ENCODE assay signal across 24 mouse cellular contexts in genomic region chr14:48157835-48158234, GRCm38 (mm10). TPM values are rescaled to one million over a fixed set of nuclear protein-coding genes. Genes with fewer than 3 reads are reported as not detected.
A peak's percentile ranks its signal among the peaks of the same experiment; 100 is the strongest.
DNase-seq lines count a peak whose midpoint lies in the region; ATAC-seq and TF ChIP-seq lines count a peak whose summit lies in the region.
"Had no signal": no experiment of that assay in that cellular context is flagged by ENCODE, and none has a peak within 500 bp of the region (broad histone marks: within the 10 kb centered on the region; RNA-seq: fewer than 3 reads in every experiment).

No protein-coding gene starts in this region.

- H3K36me3 ChIP-seq in hindbrain, embryonic 12.5 days: no peaks in the 10 kb centered on the region
- H3K36me3 ChIP-seq in hindbrain, embryonic 14.5 days (replicated peaks; ENCODE audit: control insufficient read depth, insufficient read depth): no peaks in the 10 kb centered on the region
- no peaks in the 10 kb centered on the region for H3K36me3 ChIP-seq in lung, embryonic 16.5 days (ENCODE audit: control insufficient read depth, insufficient read depth, low read length)
- no peaks in the 10 kb centered on the region; the same call in 1 of the 2 replicates for H3K36me3 ChIP-seq in kidney, embryonic 16.5 days (ENCODE audit: insufficient read depth, low read length)
- H3K36me3 ChIP-seq: hindbrain, embryonic 15.5 days had no signal

- H3K27ac ChIP-seq in cerebellum, adult 2 months (ENCODE audit: insufficient read depth, low read length): no peak overlapping the region
- H3K27ac ChIP-seq in hindbrain, embryonic 12.5 days: no peak overlapping the region
- no peak overlapping the region for H3K27ac ChIP-seq in hindbrain, embryonic 14.5 days
- H3K27ac ChIP-seq in lung, embryonic 16.5 days (ENCODE audit: low read length): no peak overlapping the region
- H3K27ac ChIP-seq in kidney, embryonic 16.5 days (ENCODE audit: low read length): no peak overlapping the region
- H3K27ac ChIP-seq: embryonic facial prominence, embryonic 13.5 days; forebrain, embryonic 10.5 days; gastrocnemius, adult 2 months; heart, adult 2 months; hindbrain, embryonic 15.5 days had no signal

- WGBS in cerebellum, adult 2 months: 73% methylated on average over 8 of the region's 8 CpGs
- WGBS in hindbrain, embryonic 12.5 days: 86% methylated on average over 8 of the region's 8 CpGs
- 80% methylated on average over 8 of the region's 8 CpGs for WGBS in hindbrain, embryonic 14.5 days
- 73% methylated on average over 8 of the region's 8 CpGs for WGBS in lung, embryonic 16.5 days
- 82% methylated on average over 8 of the region's 8 CpGs for WGBS in kidney, embryonic 16.5 days

- peak; percentile 53 to 70 for DNase-seq in cerebellum, postnatal 10 days
- DNase-seq in cerebellum, adult 2 months: no peak
- no peak for DNase-seq in hindbrain, embryonic 14.5 days (ENCODE audit: low spot score)
- no peak for DNase-seq in lung, postnatal 25 days (ENCODE audit: low spot score)
- DNase-seq: adrenal gland, postnatal 10 days; cerebellum, adult 11 months; cerebellum, adult 9-11 months; gastrocnemius, adult 2 months; gastrocnemius, postnatal 36 days; heart, adult 2 months; heart, postnatal 10 days; heart, postnatal 4 days had no signal

- H3K27me3 ChIP-seq in cerebellum, adult 2 months (ENCODE audit: control insufficient read depth, insufficient read depth, low read length): no peaks in the 10 kb centered on the region
- H3K27me3 ChIP-seq in hindbrain, embryonic 12.5 days: no peaks in the 10 kb centered on the region
- no peaks in the 10 kb centered on the region for H3K27me3 ChIP-seq in hindbrain, embryonic 14.5 days (ENCODE audit: control insufficient read depth, insufficient read depth, low read length)
- no peaks in the 10 kb centered on the region for H3K27me3 ChIP-seq in lung, embryonic 16.5 days (ENCODE audit: control insufficient read depth, insufficient read depth, low read depth, low read length)
- no peaks in the 10 kb centered on the region for H3K27me3 ChIP-seq in kidney, embryonic 16.5 days (ENCODE audit: insufficient read depth, low read length)
- H3K27me3 ChIP-seq: embryonic facial prominence, embryonic 13.5 days; hindbrain, embryonic 15.5 days had no signal

- no peak overlapping the region for H3K4me3 ChIP-seq in cerebellum, adult 2 months (replicated peaks; ENCODE audit: insufficient read depth, low read depth, low read length)
- no peak overlapping the region for H3K4me3 ChIP-seq in hindbrain, embryonic 12.5 days
- H3K4me3 ChIP-seq in hindbrain, embryonic 14.5 days (replicated peaks; ENCODE audit: low read length): no peak overlapping the region
- no peak overlapping the region for H3K4me3 ChIP-seq in lung, embryonic 16.5 days (ENCODE audit: low read length)
- H3K4me3 ChIP-seq in kidney, embryonic 16.5 days (ENCODE audit: low read length): no peak overlapping the region
- H3K4me3 ChIP-seq: embryonic facial prominence, embryonic 13.5 days; erythroblast, embryonic 14.5 days; forebrain, embryonic 10.5 days; gastrocnemius, adult 2 months; heart, adult 2 months; hindbrain, embryonic 15.5 days had no signal

- peak; percentile 38; the same call in 1 of the 2 replicates for ATAC-seq in hindbrain, embryonic 12.5 days (ENCODE audit: low FRiP score)
- ATAC-seq in hindbrain, embryonic 14.5 days (ENCODE audit: low FRiP score): no peak
- ATAC-seq in lung, embryonic 16.5 days (ENCODE audit: low read depth): peak; percentile 34; the same call in 1 of the 2 replicates
- ATAC-seq in megakaryocyte progenitor cell, adult 5-6 weeks (replicated peaks; ENCODE audit: poor library complexity): 0 out of 2 replicates have a peak, but pooled peaks have one; percentile 17
- no peak for ATAC-seq in kidney, embryonic 16.5 days (ENCODE audit: low FRiP score, low TSS enrichment)
- ATAC-seq: forebrain, embryonic 14.5 days; inflammation-experienced regulatory T-cells, adult 6 months; intestine, postnatal 0 days had no signal

- peaks cover 18% of the 10 kb centered on the region for H3K4me1 ChIP-seq in cerebellum, adult 2 months (ENCODE audit: control insufficient read depth, insufficient read depth, low read length)
- peaks cover 9% of the 10 kb centered on the region; the same call in 1 of the 2 replicates for H3K4me1 ChIP-seq in hindbrain, embryonic 12.5 days
- H3K4me1 ChIP-seq in hindbrain, embryonic 14.5 days (replicated peaks; ENCODE audit: control insufficient read depth, insufficient read depth, low read length): no peaks in the 10 kb centered on the region; the same call in 1 of the 2 replicates
- peaks cover 12% of the 10 kb centered on the region for H3K4me1 ChIP-seq in lung, embryonic 16.5 days (replicated peaks; ENCODE audit: control insufficient read depth, insufficient read depth, low read length)
- no peaks in the 10 kb centered on the region; the same call in 1 of the 2 replicates for H3K4me1 ChIP-seq in kidney, embryonic 16.5 days (ENCODE audit: insufficient read depth, low read length)

- TF ChIP-seq POLR2A in cerebellum, adult 2 months (IDR thresholded peaks at IDR 0.05; ENCODE audit: borderline replicate concordance, insufficient read depth, low read length): no peak

- TF ChIP-seq CTCF in cerebellum, adult 2 months (IDR thresholded peaks at IDR 0.05; ENCODE audit: borderline replicate concordance, insufficient read depth, low read depth, low read length): no peak

- no peak overlapping the region for H3K4me2 ChIP-seq in hindbrain, embryonic 12.5 days (replicated peaks)
- H3K4me2 ChIP-seq in hindbrain, embryonic 14.5 days (replicated peaks): no peak overlapping the region
- no peak overlapping the region for H3K4me2 ChIP-seq in lung, embryonic 16.5 days (ENCODE audit: low read depth, low read length)
- no peak overlapping the region for H3K4me2 ChIP-seq in kidney, embryonic 16.5 days (replicated peaks; ENCODE audit: low read depth, low read length)
- H3K4me2 ChIP-seq: embryonic facial prominence, embryonic 13.5 days; hindbrain, embryonic 15.5 days had no signal

- H3K9me3 ChIP-seq in hindbrain, embryonic 12.5 days (replicated peaks): no peaks in the 10 kb centered on the region
- no peaks in the 10 kb centered on the region for H3K9me3 ChIP-seq in hindbrain, embryonic 14.5 days (ENCODE audit: control insufficient read depth, low read length)
- no peaks in the 10 kb centered on the region for H3K9me3 ChIP-seq in lung, embryonic 16.5 days (ENCODE audit: control insufficient read depth, low read length)
- no peaks in the 10 kb centered on the region for H3K9me3 ChIP-seq in kidney, embryonic 16.5 days (ENCODE audit: low read length)
- H3K9me3 ChIP-seq: embryonic facial prominence, embryonic 13.5 days; hindbrain, embryonic 15.5 days had no signal

- H3K9ac ChIP-seq in hindbrain, embryonic 12.5 days: no peak overlapping the region
- no peak overlapping the region for H3K9ac ChIP-seq in hindbrain, embryonic 14.5 days
- no peak overlapping the region for H3K9ac ChIP-seq in lung, embryonic 16.5 days (ENCODE audit: low read length)
- no peak overlapping the region for H3K9ac ChIP-seq in kidney, embryonic 16.5 days (replicated peaks; ENCODE audit: low read length)
- H3K9ac ChIP-seq: embryonic facial prominence, embryonic 13.5 days; hindbrain, embryonic 15.5 days had no signal

RNA-seq across cellular contexts. Expression of gene Peli2, which starts 37.2 kb away (rescaled TPM):
- 28.5 and 31.9 TPM in 2 replicates for polyA plus RNA-seq in cerebellum, adult 2 months (2012; rRNA removed)
- 15.3 and 18.0 TPM in 2 replicates for polyA plus RNA-seq in hindbrain, embryonic 12.5 days (2016; fragmentation: Nextera tagmentation; extraction: Ambion mirVana)
- 8.9 and 10.0 TPM in 2 replicates for polyA plus RNA-seq in hindbrain, embryonic 14.5 days (2014; fragmentation: Nextera tagmentation; extraction: Ambion mirVana)
- 15.3 and 15.8 TPM in 2 replicates for polyA plus RNA-seq in lung, embryonic 16.5 days (2015; fragmentation: Nextera tagmentation; extraction: Ambion mirVana)
- 9.0 and 10.3 TPM in 2 replicates for total RNA-seq in megakaryocyte progenitor cell, adult 5-6 weeks (2015)
- total RNA-seq in megakaryocyte progenitor cell, adult 5-6 weeks (2017): 4.7 and 6.6 TPM in 2 replicates
- 8.6 and 9.4 TPM in 2 replicates for polyA plus RNA-seq in kidney, embryonic 16.5 days (2015; fragmentation: Nextera tagmentation; extraction: Ambion mirVana)
- total RNA-seq: MEL had no signal
- polyA plus RNA-seq: erythroblast, embryonic 14.5 days had no signal

Comparison
In these comparisons a context has a peak if more than half of its experiments do, and no peak if none do; other contexts are left out.
1. DNase-seq: peak in cerebellum, postnatal 10 days (2 of 2); none in cerebellum, adult 2 months (0 of 2), hindbrain, embryonic 14.5 days (single experiment) and lung, postnatal 25 days (single experiment).
2. ATAC-seq: peak in hindbrain, embryonic 12.5 days (single experiment), lung, embryonic 16.5 days (single experiment) and megakaryocyte progenitor cell, adult 5-6 weeks (single experiment); none in hindbrain, embryonic 14.5 days (single experiment) and kidney, embryonic 16.5 days (single experiment).